Mouse (Mus musculus) bone marrow, adult 2 months (tissue): ENCODE data around the gene Fmnl2.

Source experiments
- CTCF ChIP-seq: fragments of 200-500 bp; IDR thresholded peaks from 2 replicates; pipeline ENCODE4 v1.5.1; 2011; ENCODE audit warnings: low read length, control low read depth; ENCODE audit not compliant: control insufficient read depth, insufficient read depth
- POLR2A ChIP-seq: fragments of 200-500 bp; IDR thresholded peaks from 2 replicates; pipeline ENCODE4 v1.6.1; 2011; ENCODE audit warnings: low read depth, mild to moderate bottlenecking, control low read depth, low read length, borderline replicate concordance; ENCODE audit not compliant: control insufficient read depth

DNA sequence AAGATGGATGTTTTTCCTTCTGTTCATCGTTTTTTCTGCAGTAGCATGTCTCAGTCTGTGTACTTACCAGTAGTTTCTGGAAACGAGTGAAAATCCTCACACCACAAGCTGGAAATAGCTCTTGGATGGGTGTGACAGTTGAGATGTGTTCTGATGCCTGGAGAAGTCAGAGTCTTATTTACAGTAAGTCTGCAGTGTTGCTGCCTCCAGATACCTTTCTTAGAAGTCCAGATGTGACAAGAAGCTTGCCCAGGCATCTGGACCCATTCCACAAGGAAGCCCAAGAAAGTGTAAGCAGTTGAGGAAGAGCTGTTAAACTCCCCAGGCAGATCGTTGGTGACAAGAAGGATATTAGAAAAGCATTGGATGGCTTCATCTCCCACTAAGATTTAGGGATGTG is 102.3 kb downstream of the Fmnl2 start:
- TF ChIP-seq CTCF, result no peak
- no peak for TF ChIP-seq POLR2A
